Mouse (Mus musculus) ovary, adult 18-20 months (tissue): ENCODE data around the gene Flii.
A peak's percentile ranks its signal among the peaks of the same experiment; 100 is the strongest.

Experiments
- DNase-seq: peaks from one replicate; pipeline ENCODE4 v3.0.0; 2022; ENCODE audit warnings: low spot score, mixed read lengths

Flii gene

DNA sequence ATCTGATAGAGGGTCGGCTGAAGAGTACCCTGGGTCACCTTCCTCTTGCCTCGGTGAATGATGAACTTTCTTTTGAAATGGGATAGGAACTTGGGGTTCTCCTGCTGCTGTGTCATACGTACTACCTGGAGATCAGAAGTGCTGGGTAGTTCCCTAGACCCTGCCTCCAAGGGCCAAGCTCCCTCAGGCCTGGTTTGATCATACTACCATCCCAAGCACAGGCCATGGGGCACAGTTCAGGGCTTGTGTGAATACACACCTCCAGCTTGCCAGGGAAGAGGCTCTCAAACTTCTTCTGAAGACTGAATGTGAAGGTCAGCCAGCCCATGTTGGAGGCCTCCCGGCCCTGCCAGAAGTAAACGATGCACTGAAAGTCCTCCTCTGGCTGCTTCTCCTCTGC lies 11.2 kb downstream of the Flii start:
- DNase-seq: no peak

DNA sequence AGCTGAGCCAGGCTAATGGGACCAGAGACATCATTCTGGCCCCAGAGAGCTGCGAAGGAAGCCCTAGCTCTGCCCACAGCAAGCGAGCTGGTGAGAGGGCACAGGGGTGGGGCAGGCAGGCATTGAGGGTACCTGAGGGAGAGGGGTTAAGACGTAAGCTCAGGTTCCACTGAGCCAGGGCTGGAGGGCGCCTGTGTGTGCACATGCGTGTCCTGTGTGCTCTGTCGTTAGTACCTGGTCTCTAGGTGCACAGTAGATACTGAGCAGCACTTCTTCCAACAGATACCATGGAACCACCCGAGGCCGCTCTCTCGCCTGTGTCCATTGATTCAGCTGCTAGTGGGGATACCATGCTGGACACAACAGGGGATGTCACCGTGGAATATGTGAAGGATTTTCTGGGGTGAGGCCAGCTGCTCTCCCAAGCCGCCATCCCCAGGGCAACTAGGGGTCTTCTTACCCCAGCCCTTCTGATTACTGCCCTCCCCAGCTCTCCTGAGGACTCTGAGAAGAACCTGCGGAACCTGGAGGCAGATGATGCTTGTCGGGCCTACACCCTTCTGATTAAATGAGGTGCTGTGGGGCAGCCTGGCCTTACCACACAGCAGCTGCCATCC lies 14.3 kb downstream of the Flii start:
- DNase-seq: no peak

DNA sequence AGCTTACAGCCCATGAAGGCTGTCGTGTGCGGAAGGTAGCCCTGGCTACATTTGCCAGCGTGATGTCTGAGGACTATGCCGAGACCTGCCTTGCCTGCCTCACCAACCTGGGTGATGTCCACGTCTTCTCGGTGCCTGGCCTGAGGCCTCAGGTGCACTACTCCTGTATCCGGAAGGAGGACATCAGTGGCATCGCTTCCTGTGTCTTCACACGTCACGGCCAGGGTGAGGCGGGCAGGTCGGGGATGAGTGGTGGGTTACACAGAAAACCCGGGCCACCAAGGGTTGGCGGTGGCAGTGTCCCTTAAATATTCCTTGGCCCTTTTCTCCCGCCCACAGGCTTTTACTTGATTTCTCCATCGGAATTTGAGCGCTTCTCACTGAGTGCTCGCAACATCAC lies 15.0 kb downstream of the Flii start:
- no peak for DNase-seq

DNA sequence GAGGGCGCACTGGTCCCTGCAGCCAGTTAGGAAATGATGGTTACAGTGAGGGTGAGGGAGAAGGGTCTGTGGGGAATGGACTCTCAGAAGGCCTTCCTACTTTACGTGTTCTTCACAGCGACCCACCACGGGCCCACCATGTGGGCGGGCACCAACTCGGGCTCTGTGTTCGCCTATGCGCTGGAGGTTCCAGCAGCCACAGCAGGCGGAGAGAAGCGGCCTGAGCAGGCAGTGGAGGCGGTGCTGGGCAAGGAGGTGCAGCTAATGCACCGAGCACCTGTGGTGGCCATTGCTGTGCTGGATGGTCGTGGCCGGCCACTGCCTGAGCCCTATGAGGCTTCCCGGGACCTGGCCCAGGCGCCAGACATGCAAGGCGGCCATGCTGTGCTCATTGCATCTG lies 15.8 kb downstream of the Flii start:
- DNase-seq: no peak

DNA sequence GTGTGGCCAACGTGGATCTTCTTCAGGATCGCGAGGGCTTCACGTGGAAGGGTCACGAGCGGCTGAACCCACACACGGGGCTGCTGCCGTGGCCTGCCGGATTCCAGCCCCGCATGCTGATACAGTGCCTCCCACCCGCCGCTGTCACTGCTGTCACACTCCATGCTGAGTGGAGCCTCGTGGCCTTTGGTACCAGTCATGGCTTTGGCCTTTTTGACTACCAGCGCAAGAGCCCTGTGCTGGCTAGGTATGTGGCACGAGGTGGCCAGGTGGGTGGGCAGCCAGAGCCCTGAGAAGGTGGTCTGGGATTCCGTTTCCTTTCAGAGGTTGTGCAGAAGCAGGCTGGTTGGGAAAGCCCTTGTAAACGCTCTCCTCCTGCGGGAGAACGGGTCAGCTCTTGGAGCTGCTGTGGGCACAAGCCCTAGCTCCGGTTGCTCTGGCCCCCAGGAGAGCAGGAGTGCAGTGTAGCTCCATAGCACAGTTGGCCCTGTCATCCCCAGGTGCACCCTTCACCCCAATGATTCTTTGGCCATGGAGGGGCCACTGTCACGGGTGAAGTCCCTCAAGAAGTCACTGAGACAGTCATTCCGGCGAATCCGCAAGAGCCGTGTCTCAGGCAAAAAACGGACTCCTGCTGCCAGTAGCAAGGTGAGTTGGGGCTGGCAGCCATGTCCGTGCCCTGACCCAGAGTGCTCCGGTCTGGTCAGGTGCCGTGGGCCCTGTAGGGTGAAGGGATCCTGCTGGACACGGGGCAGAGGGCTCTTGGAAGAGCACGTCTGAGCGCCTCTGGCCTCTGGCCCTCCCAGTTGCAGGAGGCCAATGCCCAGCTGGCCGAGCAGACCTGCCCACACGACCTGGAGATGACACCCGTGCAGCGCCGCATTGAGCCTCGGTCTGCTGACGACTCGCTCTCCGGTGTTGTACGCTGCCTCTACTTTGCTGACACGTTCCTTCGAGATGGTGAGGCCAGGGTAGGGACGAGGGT lies 17.3 kb downstream of the Flii start:
- DNase-seq: no peak

DNA sequence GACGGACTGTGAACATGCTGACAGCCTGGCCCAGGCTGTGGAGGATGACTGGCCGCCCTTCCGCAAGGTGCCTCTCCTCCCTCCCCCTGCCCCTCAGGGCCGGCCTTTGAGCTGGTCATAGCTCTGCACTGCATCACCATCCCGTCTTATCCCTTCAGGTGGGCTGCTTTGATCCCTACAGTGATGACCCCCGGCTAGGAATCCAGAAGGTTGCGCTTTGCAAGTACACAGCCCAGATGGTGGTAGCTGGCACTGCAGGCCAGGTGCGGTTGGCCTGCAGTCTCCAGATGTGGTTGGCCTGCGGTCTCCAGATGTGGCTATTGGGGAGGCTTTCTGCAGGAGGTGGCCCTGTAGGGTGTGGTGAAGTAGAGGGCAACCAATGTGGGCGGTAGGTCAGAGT lies 18.4 kb downstream of the Flii start:
- no peak for DNase-seq

DNA sequence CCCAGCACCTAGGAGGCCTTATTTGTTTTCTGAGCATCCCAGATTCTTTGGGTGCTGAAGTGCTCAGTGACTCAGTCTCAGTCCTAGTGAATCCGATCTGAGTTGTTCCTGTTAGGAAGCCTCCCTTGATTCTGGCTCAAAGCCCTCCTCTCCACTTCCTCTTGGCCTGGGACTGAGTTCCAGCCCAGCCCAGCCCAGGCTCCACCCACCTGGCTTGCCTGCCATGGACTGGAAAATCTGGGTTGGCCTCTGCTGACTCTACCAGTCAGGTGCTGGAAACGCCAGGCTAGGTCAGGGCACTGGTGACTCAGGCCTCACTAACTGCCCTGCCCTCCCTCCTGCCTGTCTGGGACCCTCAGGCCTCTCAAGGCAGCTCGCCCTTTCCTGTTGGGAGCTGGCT lies 19.4 kb downstream of the Flii start:
- DNase-seq: peak; percentile 65

DNA sequence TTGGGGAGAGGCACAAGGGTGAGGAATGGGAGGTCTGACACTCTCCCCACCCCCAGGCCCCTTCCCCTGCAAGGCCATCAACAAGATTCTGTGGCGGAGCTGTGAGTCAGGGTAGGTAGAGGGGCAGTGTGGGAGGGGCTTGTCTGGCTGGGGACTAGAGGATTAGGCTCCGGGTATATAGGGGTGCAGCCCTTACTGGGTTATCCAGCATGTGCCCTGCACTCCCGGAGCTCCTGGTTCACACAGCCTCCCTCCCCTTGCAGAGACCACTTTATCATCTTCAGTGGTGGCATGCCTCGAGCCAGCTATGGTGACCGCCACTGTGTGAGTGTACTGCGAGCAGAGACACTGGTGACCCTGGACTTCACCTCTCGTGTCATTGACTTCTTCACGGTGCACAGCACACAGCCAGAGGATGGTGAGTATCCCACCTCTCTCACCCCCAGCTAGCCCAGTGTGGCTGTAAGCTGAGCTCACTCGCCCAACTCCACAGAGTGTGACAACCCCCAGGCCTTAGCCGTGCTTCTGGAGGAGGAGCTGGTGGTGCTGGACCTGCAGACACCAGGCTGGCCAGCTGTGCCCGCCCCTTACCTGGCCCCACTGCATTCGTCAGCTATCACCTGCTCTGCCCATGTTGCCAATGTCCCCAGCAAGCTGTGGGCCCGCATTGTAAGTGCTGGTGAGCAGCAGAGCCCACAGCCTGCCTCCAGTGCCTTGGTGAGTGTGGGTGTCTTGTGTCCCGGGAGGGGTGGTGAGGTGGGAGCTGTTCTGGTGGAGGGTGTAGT lies 20.2 kb downstream of the Flii start:
- no peak for DNase-seq

DNA sequence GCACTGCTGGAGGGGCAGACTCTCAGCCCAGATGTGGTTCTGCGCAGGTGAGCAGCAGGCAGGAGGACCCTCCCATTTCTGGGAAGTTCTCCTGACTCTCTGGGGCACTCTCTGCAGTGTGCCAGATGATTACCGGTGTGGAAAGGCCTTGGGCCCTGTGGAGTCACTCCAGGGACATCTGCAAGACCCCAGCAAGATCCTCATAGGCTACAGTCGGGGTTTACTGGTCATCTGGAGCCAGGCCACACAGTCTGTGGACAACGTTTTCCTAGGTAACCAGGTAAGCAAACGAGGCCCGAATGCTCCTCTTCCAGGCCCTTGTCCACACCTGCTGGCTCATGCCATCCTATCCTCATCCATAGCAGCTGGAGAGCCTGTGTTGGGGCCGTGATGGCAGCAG lies 21.0 kb downstream of the Flii start:
- no peak for DNase-seq

DNA sequence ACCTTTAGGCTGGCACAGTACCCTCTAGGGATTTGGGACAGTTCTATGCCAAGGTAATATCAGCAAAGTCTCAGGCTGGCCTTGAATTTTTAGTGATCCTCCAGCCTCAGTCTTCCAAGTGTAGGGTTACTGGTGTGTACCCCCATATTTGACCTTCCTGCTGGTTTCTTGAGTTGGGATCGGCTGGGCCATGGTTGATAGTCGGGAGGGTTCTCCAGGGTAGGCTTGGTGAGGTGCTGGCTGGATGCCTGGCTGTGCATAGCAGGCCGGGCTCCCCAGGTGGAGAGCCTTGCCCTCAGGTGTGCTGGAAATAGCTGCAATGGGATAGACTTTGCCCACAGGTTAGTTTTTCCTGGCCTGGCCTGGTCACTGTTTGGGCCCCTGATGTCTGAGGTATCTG lies 21.8 kb downstream of the Flii start:
- no peak for DNase-seq

DNA sequence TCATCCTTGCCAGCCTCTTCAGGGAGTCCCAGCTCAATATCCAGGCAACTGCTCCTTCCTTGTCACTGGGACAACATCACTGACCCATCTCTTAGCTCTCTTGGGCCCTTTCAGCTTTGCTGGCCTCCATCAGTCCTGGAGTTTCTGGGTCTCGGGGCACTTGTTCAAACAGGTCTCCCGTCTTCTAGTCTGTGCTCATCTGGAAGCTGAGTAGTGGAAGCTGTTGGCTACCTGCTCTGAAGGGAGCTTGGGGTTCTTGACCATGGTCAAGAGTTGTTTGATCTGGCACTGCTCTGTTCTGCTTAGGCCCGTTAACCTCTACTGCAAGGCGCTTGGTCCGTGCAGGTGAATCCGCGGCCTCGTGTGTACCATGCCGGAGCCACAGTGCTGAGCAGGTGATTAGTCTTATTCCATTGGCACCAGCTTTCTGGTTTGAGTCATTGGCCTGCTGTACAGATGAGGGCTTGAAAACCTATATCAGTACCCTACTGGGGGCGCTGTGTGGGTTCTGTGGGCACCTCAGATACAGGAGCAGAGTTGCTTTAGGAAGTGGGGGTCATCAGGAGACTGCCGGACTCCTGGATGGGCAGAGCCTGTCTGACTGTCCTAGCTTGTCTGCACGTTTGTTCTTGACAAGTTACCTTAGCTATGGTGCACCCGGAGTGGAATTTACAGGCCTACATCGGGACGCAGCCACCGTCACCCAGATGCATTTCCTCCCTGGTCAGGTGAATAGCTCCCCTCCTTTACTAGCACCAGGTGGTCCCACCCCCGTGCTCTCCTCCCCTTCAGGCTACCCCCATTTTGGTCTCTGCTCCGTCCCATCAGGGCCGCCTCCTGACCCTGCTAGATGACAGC lies 22.8 kb downstream of the Flii start:
- no peak for DNase-seq

DNA sequence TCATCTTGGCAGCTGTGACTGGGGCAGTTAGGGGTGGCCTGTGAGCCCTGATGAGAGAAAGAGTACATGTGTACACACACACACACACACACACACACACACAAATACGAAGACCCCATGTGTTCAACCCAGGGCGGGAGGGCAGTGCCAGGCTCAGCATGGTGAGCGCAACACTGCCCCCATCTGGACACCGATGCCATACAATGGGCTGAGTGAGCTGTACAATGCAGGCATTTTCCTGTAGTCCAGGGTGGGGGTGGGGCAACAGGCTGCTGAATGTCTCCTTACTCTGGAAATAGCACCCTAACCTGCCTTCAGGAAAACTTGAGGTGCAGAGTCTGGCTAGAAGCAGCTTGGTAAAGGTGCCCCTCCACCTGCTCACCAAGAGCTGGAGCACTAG lies 23.9 kb downstream of the Flii start:
- no peak for DNase-seq

DNA sequence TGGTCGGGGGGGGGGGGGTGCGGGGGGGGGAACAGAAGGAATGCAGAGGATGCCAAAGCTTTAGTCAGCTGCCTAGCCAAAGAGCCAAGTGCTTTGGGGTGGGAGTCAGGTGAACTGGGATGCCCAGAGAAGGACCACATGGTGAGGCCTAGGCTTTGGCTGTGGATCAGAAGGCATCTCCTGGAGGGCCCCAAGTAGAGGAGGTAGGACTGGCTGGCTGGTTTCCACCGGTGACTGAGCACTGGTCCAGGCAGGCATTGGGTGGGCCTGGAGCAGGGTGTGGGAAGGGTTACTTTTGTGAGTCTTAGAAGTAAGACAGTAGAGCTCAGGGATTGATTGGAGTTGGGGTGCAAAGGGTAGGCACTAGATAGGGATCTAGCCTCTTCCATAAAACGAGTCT lies 25.5 kb downstream of the Flii start:
- DNase-seq: no peak

DNA sequence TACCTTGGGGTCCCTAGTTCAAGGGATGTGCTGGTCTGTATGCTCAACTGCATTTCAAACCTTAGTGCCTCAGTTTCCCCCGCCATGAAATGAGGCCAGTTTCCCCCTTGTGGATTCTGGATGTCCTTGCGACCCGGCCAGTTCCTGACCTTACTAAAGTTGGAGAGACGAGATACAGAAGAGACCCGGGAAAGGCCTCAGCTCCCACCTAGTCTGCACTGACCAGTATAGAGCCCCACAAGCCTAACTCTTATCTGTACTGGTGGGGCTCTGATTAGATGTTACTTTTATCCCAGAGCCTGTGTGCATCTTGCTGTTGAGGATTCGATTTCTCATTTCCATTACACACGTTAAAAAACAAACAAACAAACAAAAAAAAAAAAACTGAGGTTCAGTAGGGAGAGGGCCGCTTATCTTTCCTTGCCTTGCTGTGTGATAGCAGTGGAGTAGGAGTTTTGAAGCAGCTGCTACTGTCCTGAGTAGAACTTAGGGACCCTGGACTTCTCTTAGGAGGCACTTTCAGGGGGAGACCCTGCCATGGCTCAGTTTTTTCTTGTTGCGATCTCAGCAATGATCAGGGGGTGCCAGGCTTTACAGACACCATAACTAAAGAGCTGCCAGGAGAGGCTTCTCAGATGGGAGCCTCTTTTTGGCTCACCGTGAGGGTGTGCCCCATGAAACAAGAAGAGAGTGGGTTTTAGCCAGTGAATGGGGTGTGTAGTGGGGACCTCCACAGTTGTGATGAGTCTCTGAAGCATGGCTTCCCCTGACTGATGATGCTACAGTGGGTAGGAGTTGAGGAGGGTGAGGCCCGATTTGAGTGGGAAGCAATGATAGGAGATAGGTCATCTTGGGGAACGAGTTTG lies 26.5 kb downstream of the Flii start:
- no peak for DNase-seq

DNA sequence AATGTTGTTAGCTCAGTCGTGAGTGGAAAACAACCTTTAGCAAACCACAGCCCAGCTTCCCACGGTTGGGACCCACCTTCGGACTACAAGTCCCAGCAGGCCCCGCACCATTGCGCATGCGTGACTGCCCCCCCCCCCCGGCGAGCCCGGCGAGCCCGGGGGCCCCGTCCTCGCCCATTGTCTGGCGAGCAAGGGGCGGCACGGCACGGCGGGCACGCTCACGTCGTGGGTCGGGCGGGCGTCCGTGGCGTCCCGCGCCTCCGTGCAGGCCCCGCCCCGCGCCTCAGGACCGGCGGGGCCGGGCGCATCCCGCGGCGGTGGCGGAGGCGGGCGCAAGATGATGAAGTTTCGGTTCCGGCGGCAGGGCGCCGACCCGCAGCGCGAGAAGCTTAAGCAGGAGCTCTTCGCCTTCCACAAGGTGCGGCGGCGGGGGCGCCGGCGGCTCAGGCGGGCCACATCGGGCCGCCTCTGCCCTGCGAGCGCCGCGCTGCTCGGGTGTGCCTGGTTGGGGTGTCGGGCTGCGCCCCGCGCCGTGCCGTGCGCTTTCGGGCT lies 27.5 kb downstream of the Flii start, which contains the start of gene Llgl1:
Gene Llgl1 (plus strand): TSS at position 200 of the 552 bp plus-strand sequence.
- peak; percentile 84 for DNase-seq

DNA sequence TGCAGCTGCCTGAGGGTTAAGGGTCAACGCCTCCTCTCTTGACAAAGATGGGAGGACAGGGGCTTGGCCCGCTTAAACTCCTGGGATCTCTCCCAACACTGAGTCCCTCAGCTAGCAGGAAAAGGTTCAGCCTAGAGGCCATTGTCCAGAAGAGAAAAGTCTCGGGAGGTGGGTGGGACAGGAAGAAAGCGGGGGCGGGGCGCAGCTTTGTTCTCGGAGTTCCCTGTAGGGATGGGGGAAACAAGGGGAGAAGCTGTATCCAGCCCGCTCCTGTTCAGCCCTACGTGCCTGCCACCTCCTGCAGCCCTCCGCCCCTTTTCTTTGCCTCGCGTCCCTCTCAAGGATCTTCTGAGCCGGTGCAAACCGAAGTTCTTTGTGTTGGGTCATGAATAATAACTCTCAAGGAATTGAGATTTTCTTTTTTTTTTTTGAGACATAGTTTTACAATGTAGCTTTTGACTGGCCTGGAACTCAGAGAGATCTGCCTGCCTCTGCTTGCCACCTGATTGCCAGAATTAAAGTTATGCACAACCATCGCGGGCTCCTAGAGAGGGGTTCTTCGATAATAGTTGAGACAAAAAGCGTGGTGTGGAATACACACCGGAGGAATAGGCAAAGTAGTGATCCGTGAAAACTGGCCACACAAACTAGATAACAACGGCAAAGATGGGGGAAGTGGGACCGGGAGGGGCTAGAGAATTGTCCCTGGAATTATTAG lies 28.1 kb downstream of the Flii start:
- peak; percentile 63 for DNase-seq

DNA sequence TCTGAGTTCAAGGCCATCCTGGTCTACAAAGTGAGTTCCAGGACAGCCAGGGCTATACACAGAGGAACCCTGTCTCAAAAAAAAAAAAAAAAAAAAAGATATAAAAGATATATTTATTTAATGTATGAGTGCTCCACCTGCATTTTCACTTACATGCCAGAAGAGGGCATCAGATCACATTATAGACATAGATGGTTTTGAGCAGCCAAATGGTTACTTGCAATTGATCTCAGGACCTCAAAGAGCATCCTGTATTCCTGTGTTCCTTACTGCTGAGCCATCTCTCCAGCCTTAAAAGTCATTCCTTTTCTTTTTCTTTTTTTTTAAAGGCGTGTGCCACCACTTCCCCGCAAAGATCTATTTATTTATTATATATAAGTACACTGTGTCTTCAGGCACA lies 29.5 kb downstream of the Flii start:
- no peak for DNase-seq

DNA sequence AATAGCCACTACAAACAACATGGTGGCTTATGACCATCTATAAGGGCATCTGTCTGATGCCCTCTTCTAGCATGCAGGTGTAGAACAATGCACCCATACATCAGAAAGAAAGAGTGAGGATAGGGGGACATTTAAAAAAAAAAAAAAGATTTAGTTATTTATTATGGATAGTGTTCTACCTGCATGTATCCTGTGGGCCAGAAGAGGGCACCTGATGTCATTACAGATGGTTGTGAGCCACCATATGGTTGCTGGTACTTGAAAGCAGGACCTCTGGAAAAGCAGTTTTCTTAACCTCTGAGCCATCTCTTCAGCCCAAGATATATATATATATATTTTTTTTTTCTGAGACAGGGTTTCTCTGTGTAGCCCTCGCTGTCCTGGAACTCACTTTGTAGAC lies 30.9 kb downstream of the Flii start:
- no peak for DNase-seq
